Mouse (Mus musculus) kidney, embryonic 16.5 days (tissue): ENCODE results near the gene Mrpl55. TPM values are rescaled to one million over a fixed set of nuclear protein-coding genes. Genes with fewer than 3 reads are reported as not detected.

Source experiments
- ATAC-seq: fragments of 200-750 bp; cut with Nextera tagmentation; 2 replicates; pipeline ENCODE4 v1.8.0; 2017; ENCODE audit warnings: moderate TSS enrichment; ENCODE audit not compliant: low FRiP score, low TSS enrichment
- H3K27ac ChIP-seq: fragments of 300-500 bp; sonication (generic); 2 replicates; pipeline ENCODE4 v1.5.1; 2014; ENCODE audit warnings: low read length
- H3K27me3 ChIP-seq: fragments of 300-500 bp; sonication (generic); 2 replicates; pipeline ENCODE4 v1.6.1; 2014; ENCODE audit warnings: low read length, control low read depth, mixed read lengths; ENCODE audit not compliant: insufficient read depth
- H3K36me3 ChIP-seq: fragments of 300-500 bp; sonication (generic); 2 replicates; pipeline ENCODE4 v1.6.1; 2014; ENCODE audit warnings: low read length, control low read depth, mixed read lengths; ENCODE audit not compliant: insufficient read depth
- H3K4me1 ChIP-seq: fragments of 300-500 bp; sonication (generic); 2 replicates; pipeline ENCODE4 v1.6.1; 2014; ENCODE audit warnings: low read length, control low read depth, mixed read lengths; ENCODE audit not compliant: insufficient read depth
- H3K4me2 ChIP-seq: fragments of 300-500 bp; sonication (generic); replicated peaks from 2 replicates; pipeline ENCODE4 v1.6.1; 2014; ENCODE audit warnings: low read depth, low read length
- H3K4me3 ChIP-seq: fragments of 300-500 bp; sonication (generic); 2 replicates; pipeline ENCODE4 v1.5.1; 2014; ENCODE audit warnings: mild to moderate bottlenecking, low read length
- H3K9ac ChIP-seq: fragments of 300-500 bp; sonication (generic); replicated peaks from 2 replicates; pipeline ENCODE4 v1.6.1; 2014; ENCODE audit warnings: low read length
- H3K9me3 ChIP-seq: fragments of 300-500 bp; sonication (generic); 2 replicates; pipeline ENCODE4 v1.6.1; 2016; ENCODE audit warnings: low read length, control low read depth
- WGBS: fragments of 180-500 bp; shearing (Covaris S2); extraction: QIAGEN DNeasy Blood & Tissue Kit; methylation state at CpG from one replicate; pipeline ENCODE4 v1.1.7; 2014; 5-methylcytosine and 5-hydroxymethylcytosine counted together
- polyA plus RNA-seq: library from polyadenylated mRNA; unstranded; fragments of >200 nt; fragmentation: Nextera tagmentation; extraction: Ambion mirVana; gene quantifications from 2 replicates; pipeline ENCODE4 v1.2.1, GENCODE M21; 2015

The Mrpl55 gene
- 103 and 104 TPM in 2 replicates for polyA plus RNA-seq

- H3K27ac ChIP-seq, result peak within 1 kb of the TSS; percentile 78
- peaks cover 12% of the 10 kb centered on the region for H3K36me3 ChIP-seq
- H3K9me3 ChIP-seq, result no peaks in the 10 kb centered on the region
- WGBS, result under 1% methylated on average over 63 of the region's 63 CpGs
- peaks cover 13% of the 10 kb centered on the region for H3K4me1 ChIP-seq
- ATAC-seq, result peak; percentile 93
- peak within 1 kb of the TSS; percentile 88 for H3K4me2 ChIP-seq
- no peaks in the 10 kb centered on the region for H3K27me3 ChIP-seq
- H3K9ac ChIP-seq, result peak within 1 kb of the TSS; percentile 89
- H3K4me3 ChIP-seq, result peak within 1 kb of the TSS; percentile 91
Measured at GRCm38 (mm10) chr11:59202081-59202995, at the start of gene Mrpl55. Mrpl55 (plus strand) TSS chr11:59202486.

- H3K4me3 ChIP-seq, result no peak overlapping the region
- no peaks in the 10 kb centered on the region for H3K9me3 ChIP-seq
- H3K36me3 ChIP-seq, result peaks cover 18% of the 10 kb centered on the region
- H3K27ac ChIP-seq, result no peak overlapping the region
- no peak overlapping the region for H3K9ac ChIP-seq
- WGBS, result 84% methylated on average over 7 of the region's 7 CpGs
- H3K27me3 ChIP-seq, result no peaks in the 10 kb centered on the region
- no peaks in the 10 kb centered on the region for H3K4me1 ChIP-seq
- H3K4me2 ChIP-seq, result no peak overlapping the region
- no peak for ATAC-seq
Measured at GRCm38 (mm10) chr11:59154220-59154619, 48.1 kb upstream of the Mrpl55 start.

GRCm38 (mm10) chr11:59155900-59156299 lies 46.4 kb upstream of the Mrpl55 start:
- Histone ChIP-seq H3K9me3 (no peaks in the 10 kb centered on the region), H3K27ac (no peak overlapping the region), H3K9ac (no peak overlapping the region), H3K4me2 (no peak overlapping the region), H3K4me3 (no peak overlapping the region), H3K36me3 (peaks cover 18% of the 10 kb centered on the region), H3K27me3 (no peaks in the 10 kb centered on the region), H3K4me1 (no peaks in the 10 kb centered on the region)
- 91% methylated on average over 5 of the region's 5 CpGs for WGBS
- 0 out of 2 replicates have a peak, but pooled peaks have one; percentile 35 for ATAC-seq

GRCm38 (mm10) chr11:59159099-59159498 lies 43.2 kb upstream of the Mrpl55 start:
- Histone ChIP-seq H3K4me3 (no peak overlapping the region), H3K9me3 (no peaks in the 10 kb centered on the region), H3K4me2 (no peak overlapping the region), H3K36me3 (peaks cover 18% of the 10 kb centered on the region), H3K27me3 (no peaks in the 10 kb centered on the region), H3K9ac (no peak overlapping the region), H3K27ac (no peak overlapping the region), H3K4me1 (peaks cover 10% of the 10 kb centered on the region)
- ATAC-seq, result no peak
- 96% methylated on average over 13 of the region's 13 CpGs for WGBS

- Histone ChIP-seq H3K4me1 (peaks cover 13% of the 10 kb centered on the region), H3K27ac (no peak overlapping the region), H3K9me3 (no peaks in the 10 kb centered on the region), H3K27me3 (no peaks in the 10 kb centered on the region), H3K4me2 (no peak overlapping the region), H3K36me3 (peaks cover 18% of the 10 kb centered on the region), H3K9ac (no peak overlapping the region), H3K4me3 (no peak overlapping the region)
- WGBS, result 88% methylated on average over 4 of the region's 4 CpGs
- no peak for ATAC-seq
Measured at GRCm38 (mm10) chr11:59159558-59159957, 42.7 kb upstream of the Mrpl55 start.

- H3K4me2 ChIP-seq, result no peak overlapping the region
- H3K27me3 ChIP-seq, result no peaks in the 10 kb centered on the region
- H3K36me3 ChIP-seq, result peaks cover 10% of the 10 kb centered on the region
- no peak overlapping the region for H3K4me3 ChIP-seq
- no peak for ATAC-seq
- H3K4me1 ChIP-seq, result peaks cover 13% of the 10 kb centered on the region
- no peak overlapping the region for H3K27ac ChIP-seq
- H3K9me3 ChIP-seq, result no peaks in the 10 kb centered on the region
- H3K9ac ChIP-seq, result no peak overlapping the region
- WGBS, result 69% methylated on average over 5 of the region's 5 CpGs
Measured at GRCm38 (mm10) chr11:59161398-59161797, 40.9 kb upstream of the Mrpl55 start.

GRCm38 (mm10) chr11:59162443-59163254 lies 39.6 kb upstream of the Mrpl55 start:
- Histone ChIP-seq H3K36me3 (peaks cover 10% of the 10 kb centered on the region; the same call in 1 of the 2 replicates), H3K27ac (peak overlapping the region; percentile 100), H3K4me1 (peaks cover 13% of the 10 kb centered on the region), H3K27me3 (no peaks in the 10 kb centered on the region), H3K9ac (peak overlapping the region; percentile 61), H3K9me3 (no peaks in the 10 kb centered on the region), H3K4me2 (peak overlapping the region; percentile 74), H3K4me3 (peak overlapping the region; percentile 79)
- no peak; the same call in 1 of the 2 replicates for ATAC-seq
- 61% methylated on average over 9 of the region's 9 CpGs for WGBS

DNA sequence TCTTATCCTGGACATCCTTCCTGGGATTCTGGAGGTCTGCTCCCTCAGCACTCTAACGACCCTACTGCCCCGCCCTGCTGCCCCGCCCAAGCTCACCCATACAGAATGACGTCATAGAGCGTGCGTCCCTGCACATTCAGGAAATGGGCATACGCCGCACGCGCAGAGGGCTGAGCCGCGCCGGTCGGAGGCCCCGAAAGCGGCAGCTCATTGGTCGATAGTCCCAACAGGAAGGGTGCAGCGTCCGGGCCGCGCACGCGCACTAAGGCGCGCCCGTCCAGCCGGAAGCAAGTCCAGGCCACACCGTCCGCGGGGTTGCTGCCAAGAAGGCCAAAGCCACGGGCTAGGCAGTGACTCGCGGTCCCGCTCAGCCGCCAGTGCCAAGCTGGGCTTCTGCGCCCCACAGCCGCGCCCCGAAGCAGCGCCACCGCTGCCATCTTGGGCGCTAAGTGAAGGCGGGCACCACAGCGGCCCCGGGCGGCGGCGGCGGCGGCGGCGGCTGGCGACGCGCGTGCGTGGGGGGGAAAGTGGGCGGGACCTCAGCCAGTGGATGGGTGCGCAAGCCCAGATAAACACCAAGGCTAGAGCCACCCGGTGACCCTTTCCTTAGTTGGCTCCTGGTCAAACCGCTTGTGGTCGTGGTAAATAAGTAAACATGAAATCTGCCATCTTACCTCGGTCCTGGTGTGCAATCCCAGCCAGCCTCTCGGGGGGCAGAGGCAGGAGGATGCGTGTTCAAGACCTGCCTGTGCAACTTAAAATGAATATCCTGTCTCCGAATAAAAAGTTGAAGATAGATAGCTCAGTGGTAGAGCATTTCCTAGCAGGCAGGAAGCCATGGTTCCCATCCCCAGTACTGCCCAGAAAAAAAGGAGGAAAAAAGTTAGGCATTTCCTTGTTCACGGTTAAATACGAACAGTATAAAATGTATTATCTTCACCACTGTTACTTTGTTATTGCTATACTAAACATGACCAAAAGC lies 38.7 kb upstream of the Mrpl55 start, which contains the start of gene Iba57:
TSS of gene Iba57 (minus strand) at position 485 of the 982 bp plus-strand sequence.
- 3% methylated on average over 61 of the region's 68 CpGs for WGBS
- Histone ChIP-seq H3K4me1 (peaks cover 13% of the 10 kb centered on the region), H3K36me3 (peaks cover 4% of the 10 kb centered on the region; the same call in 1 of the 2 replicates), H3K27ac (peak within 1 kb of the TSS; percentile 100), H3K27me3 (no peaks in the 10 kb centered on the region), H3K9ac (peak within 1 kb of the TSS; percentile 96), H3K4me2 (peak within 1 kb of the TSS; percentile 74), H3K9me3 (no peaks in the 10 kb centered on the region), H3K4me3 (peak within 1 kb of the TSS; percentile 79)
- peak; percentile 99 for ATAC-seq

DNA sequence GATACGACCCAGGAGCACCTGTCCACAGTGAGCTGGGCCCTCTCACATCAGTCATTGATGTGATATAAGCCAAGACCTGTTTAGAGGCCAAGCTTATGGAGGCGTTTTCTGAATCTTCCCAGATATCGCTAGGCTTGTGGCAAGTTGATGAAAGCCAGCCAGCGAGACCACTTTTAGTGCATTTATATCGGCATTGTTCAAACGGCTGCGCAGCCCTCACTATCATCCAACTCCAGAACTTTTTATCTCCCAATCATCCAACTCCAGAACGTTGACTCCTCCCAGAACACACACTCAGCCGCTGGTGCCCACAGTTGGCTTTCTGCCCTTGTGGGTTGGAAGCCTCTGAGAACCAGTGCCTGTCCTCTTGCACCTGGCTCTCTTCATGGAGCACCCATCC lies 37.9 kb upstream of the Mrpl55 start:
- WGBS, result 87% methylated on average over 9 of the region's 9 CpGs
- peak overlapping the region; percentile 96 for H3K9ac ChIP-seq
- H3K4me3 ChIP-seq, result peak overlapping the region; percentile 79; the same call in 1 of the 2 replicates

More for the DNA sequence above, 37.9 kb upstream of the Mrpl55 start:
- Histone ChIP-seq H3K4me2 (peak overlapping the region; percentile 74), H3K4me1 (peaks cover 13% of the 10 kb centered on the region), H3K9me3 (no peaks in the 10 kb centered on the region), H3K27ac (peak overlapping the region; percentile 100), H3K27me3 (no peaks in the 10 kb centered on the region), H3K36me3 (no peaks in the 10 kb centered on the region)
- no peak for ATAC-seq
